Mouse (Mus musculus) gastrocnemius, adult 8-10 months (tissue): ENCODE data around the gene Bank1. TPM values are rescaled to one million over a fixed set of nuclear protein-coding genes. Genes with fewer than 3 reads are reported as not detected.

ENCODE experiments used
- DNase-seq, 2 experiments: peaks; one replicate each; pipeline ENCODE4 v3.0.0; 2022; ENCODE audit warnings: low spot score in 2 of 2
- total RNA-seq, 4 experiments: library from RNA; stranded (reverse); gene quantifications; 2 replicates each; pipeline ENCODE4 v1.2.4; 2022

Bank1 gene
- total RNA-seq, 4 experiments from 2014 or later, result 0.10 to 0.52 (median 0.38) TPM; not detected in 1

DNA sequence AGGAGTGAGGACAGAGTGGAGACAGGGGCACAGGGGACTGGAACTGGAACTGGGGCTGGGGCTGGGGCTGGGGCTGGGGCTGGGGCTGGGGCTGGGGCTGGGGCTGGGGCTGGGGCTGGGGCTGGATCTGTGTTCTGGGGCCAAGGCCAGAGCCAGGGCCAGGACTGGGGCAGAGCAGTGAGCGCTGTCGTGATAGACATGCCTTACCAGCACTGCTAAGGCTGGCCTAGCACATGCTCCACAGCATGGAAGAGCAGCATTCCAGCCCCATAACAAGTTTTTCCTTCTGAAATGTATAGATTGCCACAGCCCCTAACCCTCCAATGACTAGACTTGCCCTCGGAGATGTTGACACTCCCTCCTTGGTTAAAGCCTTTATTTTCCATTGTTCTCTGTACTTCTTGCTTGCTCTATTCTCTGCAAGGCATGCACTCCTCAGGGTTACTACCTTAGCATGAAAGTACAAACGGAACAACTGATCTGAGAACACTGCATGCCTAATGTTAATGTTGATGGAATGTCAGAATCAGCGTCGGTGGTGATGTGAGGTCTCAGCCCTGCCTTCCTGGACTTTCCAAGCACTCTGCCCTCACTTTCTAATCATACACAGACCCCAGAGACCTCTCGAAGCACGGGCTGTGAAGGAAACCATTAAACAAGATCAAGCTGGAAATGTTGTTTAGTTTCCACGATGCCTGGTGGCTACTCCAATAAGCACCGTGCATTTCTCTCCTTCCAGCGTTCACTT is 318.6 kb downstream of the Bank1 start:
- no peak for DNase-seq
